Mouse (Mus musculus): Measurements from ENCODE around the gene Dok3. TPM values are rescaled to one million over a fixed set of nuclear protein-coding genes. Genes with fewer than 3 reads are reported as not detected.

The Dok3 gene
- total RNA-seq, 2 experiments from 2014 or later: 7.1 to 31.4 TPM

GRCm38 (mm10) chr13:55543447-55543846 is 14.4 kb upstream of the Dok3 start:
- ATAC-seq (replicated peaks; ENCODE audit: low FRiP score, poor library complexity, severe bottlenecking): no peak

- ATAC-seq (replicated peaks; ENCODE audit: low FRiP score, poor library complexity, severe bottlenecking): no peak
Measured at GRCm38 (mm10) chr13:55542891-55543290, 13.8 kb upstream of the Dok3 start.

DNA sequence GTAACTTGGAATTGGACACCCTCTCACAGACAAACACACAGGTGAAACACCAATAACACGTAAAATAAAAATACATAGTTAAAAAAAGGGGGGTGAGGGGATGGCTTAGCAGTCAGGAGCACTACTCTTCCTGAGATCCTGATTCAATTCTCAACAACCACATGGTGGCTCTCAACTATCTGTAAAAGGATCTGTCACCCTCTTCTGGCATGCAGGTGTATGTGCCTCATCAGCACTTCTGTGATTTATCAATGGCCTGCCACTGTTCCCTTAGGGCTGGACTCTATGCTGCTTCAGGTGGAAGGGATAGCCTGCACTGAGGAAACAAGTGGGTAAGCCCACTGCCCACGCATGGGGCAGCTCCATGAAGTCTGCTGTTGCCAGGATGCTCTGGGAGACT is 11.8 kb upstream of the Dok3 start:
- ATAC-seq (replicated peaks; ENCODE audit: low FRiP score, poor library complexity, severe bottlenecking): no peak

DNA sequence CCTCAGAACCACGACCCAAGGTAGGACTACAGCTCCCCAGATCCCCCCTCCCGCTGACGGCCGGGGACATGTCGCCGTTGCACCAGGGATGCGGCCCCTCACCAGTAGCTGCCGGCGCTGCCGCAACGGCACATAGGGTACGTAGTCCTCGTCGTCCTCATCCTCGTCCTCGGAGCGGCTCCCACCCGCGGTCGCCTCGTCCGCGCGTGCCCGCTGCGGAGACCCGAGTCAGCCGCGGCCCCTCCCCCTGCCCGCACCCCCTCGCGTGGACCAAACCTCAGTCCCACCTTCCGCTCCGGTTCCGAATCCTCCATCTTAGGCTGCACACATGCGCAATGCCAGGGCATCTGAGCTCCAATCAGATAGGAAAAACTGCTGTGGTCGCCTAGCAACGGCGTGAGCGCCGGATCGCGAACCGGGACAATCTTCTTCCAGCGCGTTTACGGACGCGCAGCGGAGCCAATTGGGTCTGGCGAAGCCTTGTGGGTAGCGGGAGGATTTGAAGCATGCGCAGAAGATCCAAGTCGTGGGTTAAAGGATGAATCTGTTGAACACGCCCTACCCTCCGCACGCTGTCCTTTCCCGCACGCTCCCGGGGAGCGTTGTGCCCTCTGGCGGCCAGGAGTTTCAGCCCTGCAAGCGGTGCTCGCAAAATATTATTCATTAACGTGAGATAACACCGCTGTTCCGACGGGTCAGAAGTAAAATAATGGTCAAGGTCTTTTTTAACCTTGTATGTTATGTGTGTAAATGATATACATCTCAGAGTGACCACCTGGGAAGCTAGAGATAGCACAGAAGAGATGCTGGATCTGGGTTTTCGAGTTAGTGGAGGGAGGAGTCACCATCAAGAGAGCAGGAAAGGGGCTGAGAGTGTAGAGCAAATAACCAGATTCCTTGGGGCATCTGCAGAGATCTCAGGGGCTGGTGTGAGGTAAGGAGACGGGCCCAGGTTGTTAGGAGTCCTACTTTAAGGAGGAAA is 7.4 kb upstream of the Dok3 start, which contains the start of gene Ddx41:
Gene Ddx41 (minus strand): TSS at position 465 of the 982 bp plus-strand sequence.
- ATAC-seq (replicated peaks; ENCODE audit: low FRiP score, poor library complexity, severe bottlenecking): peak; percentile 92

DNA sequence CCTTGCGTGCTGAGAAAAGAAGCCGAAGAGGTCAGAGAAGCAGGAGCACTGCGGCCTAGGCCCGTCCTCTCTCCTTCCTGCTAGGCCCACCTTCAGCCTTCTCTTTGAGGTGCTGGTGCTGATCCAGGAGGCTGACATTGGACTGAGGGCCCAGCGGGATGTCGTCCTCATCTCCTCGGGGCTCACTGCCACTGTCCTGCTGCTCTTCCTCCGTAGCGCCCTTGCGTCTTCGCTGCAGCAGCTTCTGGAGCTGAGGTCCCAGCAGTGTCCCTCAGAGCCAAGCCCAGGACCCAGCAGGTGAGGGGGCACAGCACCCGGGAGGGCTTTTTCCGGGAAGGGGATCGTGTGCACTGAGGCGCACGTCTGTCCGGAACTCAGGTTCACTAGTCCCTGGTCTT is 6.7 kb upstream of the Dok3 start:
- ATAC-seq (replicated peaks; ENCODE audit: low FRiP score, poor library complexity, severe bottlenecking): no peak

GRCm38 (mm10) chr13:55535191-55535590 is 6.1 kb upstream of the Dok3 start:
- no peak for ATAC-seq (replicated peaks; ENCODE audit: low FRiP score, poor library complexity, severe bottlenecking)

GRCm38 (mm10) chr13:55527834-55528772 is 993 bp downstream of the Dok3 start:
- no peak for ATAC-seq (replicated peaks; ENCODE audit: low FRiP score, poor library complexity, severe bottlenecking)

GRCm38 (mm10) chr13:55527212-55527611 is 1.9 kb downstream of the Dok3 start:
- no peak for ATAC-seq (replicated peaks; ENCODE audit: low FRiP score, poor library complexity, severe bottlenecking)

DNA sequence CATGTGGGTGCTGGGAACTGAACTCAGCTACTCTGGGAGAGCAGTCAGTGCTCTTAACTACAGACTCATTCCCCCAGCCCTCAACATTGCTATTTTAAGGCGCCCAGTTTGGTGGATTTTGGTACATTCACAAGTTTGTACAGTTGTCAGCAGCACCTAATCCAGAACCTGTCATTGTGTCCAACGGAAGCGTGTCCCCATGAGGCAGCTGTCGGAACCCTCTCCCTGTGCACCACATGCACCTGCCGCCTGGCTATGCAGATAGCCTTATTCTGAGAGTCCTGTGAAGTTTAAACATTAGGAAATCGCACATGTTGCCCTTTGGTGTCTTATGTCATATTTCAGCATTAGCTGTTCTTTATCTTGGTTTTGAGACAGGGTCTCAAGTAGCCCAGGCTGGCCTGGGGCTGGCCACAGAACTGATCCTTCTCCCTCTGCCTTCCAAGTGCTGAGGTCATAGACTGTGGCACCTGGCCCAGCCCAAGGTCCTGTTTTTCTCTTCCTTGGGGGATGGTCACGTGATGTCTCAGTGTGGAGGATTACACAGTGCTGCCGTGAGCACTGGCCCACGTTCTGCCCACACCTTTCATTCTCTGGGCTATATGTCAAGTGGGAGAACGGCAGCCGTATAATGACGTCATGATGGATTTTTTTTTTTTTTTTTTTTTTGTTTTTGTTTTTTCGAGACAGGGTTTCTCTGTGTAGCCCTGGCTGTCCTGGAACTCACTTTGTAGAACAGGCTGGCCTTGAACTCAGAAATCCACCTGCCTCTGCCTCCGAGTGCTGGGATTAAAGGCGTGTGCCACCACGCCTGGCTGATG is 3.2 kb downstream of the Dok3 start:
- ATAC-seq (replicated peaks; ENCODE audit: low FRiP score, poor library complexity, severe bottlenecking): no peak

DNA sequence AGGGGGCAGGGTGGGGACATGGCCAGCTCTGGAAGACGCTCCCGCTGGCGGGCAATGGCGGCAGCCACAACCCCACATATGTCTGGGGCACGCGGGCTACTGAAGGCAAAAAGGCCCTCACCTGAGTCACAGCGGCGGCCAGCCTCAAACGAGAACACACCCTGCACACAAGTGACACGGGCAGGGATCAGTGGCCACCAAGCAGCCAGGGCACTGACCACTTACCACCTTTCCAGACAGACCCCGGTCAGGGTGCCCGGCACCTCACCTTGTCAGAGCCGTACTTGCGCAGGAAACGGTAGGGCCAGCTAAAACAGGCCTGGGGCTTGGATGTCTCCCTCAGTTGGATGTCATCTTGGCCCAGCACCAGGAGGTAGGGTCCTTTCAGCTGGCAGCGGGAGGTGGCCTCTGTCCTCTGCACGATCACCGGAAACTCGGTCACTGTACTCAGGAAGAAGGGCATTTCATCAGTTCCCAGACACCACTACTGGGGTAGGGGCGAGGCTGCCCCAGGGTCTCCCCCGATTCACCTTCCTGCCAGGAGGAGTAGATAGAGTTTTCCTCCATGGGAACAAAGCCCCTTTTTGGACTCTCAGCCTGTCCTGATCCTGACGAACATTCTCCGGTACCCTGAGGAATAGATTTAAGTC is 5.0 kb downstream of the Dok3 start:
- no peak for ATAC-seq (replicated peaks; ENCODE audit: low FRiP score, poor library complexity, severe bottlenecking)

DNA sequence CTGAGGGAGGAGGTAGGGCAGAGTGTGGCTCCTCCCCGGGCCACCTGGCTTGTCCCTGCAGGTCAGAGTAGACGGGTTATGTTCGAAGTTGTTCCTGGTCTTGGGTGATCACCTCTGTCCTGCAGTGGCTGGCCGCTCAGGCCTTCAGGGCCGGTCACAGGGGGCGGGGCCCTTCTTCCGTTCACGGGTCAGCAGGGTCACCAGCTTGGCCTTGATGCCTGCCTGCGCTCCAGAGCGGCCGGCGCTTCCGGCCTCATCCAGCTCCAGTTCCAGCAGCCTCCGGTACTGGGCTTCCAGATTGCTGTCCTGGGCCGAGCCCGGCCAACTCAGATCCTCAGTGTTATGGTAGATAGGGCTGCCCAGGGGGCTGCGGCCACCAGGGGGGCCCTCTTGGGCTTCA is 5.8 kb downstream of the Dok3 start:
- no peak for ATAC-seq (replicated peaks; ENCODE audit: low FRiP score, poor library complexity, severe bottlenecking)

DNA sequence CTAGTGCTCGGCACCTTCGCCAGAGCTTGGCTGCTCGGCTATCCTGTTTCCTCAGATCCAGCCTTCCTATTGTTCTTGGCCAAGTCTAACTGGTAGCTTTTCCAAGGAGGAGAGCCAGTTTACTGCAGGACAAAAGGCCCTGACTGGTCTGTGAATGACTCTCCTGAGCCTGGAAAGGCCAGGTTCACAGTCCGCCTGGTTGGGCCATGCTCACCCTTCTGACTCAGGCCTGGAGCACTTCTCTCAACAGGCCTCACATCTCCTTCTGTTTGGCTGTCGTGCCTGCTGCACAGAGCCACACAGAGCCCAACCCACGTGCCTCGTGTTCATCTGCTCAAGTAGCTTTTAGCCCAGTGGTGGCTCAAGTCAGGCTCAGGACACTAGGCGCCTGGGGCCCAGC is 6.4 kb downstream of the Dok3 start:
- no peak for ATAC-seq (replicated peaks; ENCODE audit: low FRiP score, poor library complexity, severe bottlenecking)

GRCm38 (mm10) chr13:55519606-55520005 is 9.5 kb downstream of the Dok3 start:
- no peak for ATAC-seq (replicated peaks; ENCODE audit: low FRiP score, poor library complexity, severe bottlenecking)

- ATAC-seq (replicated peaks; ENCODE audit: low FRiP score, poor library complexity, severe bottlenecking): peak; percentile 55; the same call in 1 of the 2 replicates
Measured at GRCm38 (mm10) chr13:55516955-55517354, 12.1 kb downstream of the Dok3 start.

- ATAC-seq (replicated peaks; ENCODE audit: low FRiP score, poor library complexity, severe bottlenecking): no peak
Measured at GRCm38 (mm10) chr13:55513828-55514227, 15.3 kb downstream of the Dok3 start.

DNA sequence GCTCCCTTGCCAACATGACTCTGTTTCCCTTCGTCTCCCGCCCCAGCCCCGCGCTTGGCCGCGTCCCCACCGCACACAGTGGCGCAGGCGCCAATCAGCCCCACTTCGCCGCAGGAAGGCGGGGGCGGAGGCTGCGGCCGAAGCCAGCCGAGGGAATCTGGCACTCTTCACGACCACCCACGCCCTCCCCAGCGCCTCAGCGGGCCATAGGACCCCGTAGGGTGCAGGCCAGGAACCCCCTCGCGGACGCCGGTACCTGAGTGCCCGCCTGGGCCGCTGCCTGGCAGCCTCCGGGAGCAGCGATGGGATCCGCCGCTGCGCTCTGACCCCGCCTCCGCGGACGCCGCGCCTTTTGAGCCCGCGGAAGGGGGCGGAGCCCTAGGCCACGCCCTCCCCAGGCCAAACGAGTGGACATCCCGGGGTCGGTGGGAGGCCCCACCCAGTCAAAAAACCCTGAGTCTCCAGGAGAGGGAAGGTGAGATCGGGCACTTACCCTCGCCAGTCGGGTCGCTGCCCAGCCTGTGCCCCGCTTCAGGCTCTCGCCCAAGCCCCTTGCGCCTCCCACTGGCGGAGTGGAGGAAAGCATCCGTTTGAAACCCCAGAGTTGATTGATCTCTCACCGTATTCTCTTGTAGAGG is 15.9 kb downstream of the Dok3 start, which contains the start of gene Pdlim7:
Gene Pdlim7 (minus strand): TSS at position 566 of the 638 bp plus-strand sequence.
- ATAC-seq (replicated peaks; ENCODE audit: low FRiP score, poor library complexity, severe bottlenecking): peak; percentile 89

GRCm38 (mm10) chr13:55512379-55513031 is 16.6 kb downstream of the Dok3 start:
- ATAC-seq (replicated peaks; ENCODE audit: low FRiP score, poor library complexity, severe bottlenecking): no peak

DNA sequence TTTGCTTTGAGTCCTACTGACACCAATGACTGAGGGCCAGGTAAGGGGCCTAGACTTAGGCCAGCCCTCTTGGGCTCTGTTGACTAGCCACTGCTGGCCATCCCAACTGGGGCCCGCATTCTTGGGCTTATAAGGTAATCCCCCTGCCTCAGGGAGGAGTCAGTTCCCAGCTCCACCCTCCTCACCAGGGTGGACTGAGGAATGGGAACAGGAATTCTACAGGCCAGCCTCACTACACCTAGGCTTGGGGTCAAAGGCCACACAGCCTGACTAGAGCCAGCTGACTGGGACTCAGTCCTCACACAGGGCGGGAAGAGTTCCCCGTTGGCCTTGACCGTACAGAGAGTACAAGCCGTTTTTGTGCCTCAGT is 17.6 kb downstream of the Dok3 start:
- ATAC-seq (replicated peaks; ENCODE audit: low FRiP score, poor library complexity, severe bottlenecking): no peak

Measured in erythroid progenitor cell, adult 5-6 weeks (primary cell).